Comparison of ENCODE assay signal across 8 mouse cellular contexts in genomic region chr5:118172078-118172723, GRCm38 (mm10). TPM values are rescaled to one million over a fixed set of nuclear protein-coding genes. Genes with fewer than 3 reads are reported as not detected.
DNase-seq lines count a peak whose midpoint lies in the region; ATAC-seq and TF ChIP-seq lines count a peak whose summit lies in the region.

No protein-coding gene starts in this region.

- no peak for TF ChIP-seq POLR2A in heart, adult 2 months (IDR thresholded peaks at IDR 0.05; ENCODE audit: insufficient read depth, low read depth, low read length)
- TF ChIP-seq POLR2A in CH12.LX (IDR thresholded peaks at IDR 0.05; ENCODE audit: low read depth, low read length), result no peak

- TF ChIP-seq RAD21 in CH12.LX (IDR thresholded peaks at IDR 0.05; ENCODE audit: low read depth, low read length), result no peak

- no peak for TF ChIP-seq EP300 in heart, adult 2 months (IDR thresholded peaks at IDR 0.05; ENCODE audit: insufficient read depth, low read depth, low read length)
- no peak for TF ChIP-seq EP300 in CH12.LX (IDR thresholded peaks at IDR 0.05; ENCODE audit: low read length)

- dilution Hi-C loops in CH12.LX (cut with MboI; ENCODE audit: extremely low pct_ligation_motif_present, extremely low pct_unique_long_range_greater_than_20kb, low sequenced_read_pairs), result no loop called here

- no peaks in the 10 kb centered on the region for H3K36me3 ChIP-seq in heart, adult 2 months (ENCODE audit: control insufficient read depth, insufficient read depth, low read length)
- H3K36me3 ChIP-seq in CH12.LX (replicated peaks in 1 of 2; ENCODE audit: control insufficient read depth in 1 of 2, insufficient read depth in 1 of 2, low read length in 1 of 2), result no peaks in the 10 kb centered on the region
- no peaks in the 10 kb centered on the region for H3K36me3 ChIP-seq in forebrain, postnatal 0 days (ENCODE audit: insufficient read depth)
- no peaks in the 10 kb centered on the region for H3K36me3 ChIP-seq in liver, embryonic 15.5 days (replicated peaks)

- H3K27me3 ChIP-seq in heart, adult 2 months (ENCODE audit: control insufficient read depth, insufficient read depth, low read length), result peaks cover 21% of the 10 kb centered on the region
- H3K27me3 ChIP-seq in CH12.LX (replicated peaks), result peaks cover 74% of the 10 kb centered on the region
- peaks cover 39% of the 10 kb centered on the region for H3K27me3 ChIP-seq in forebrain, postnatal 0 days (ENCODE audit: insufficient read depth, low read length)
- peaks cover 88% of the 10 kb centered on the region for H3K27me3 ChIP-seq in liver, embryonic 15.5 days

- peaks cover 16% of the 10 kb centered on the region for H3K9me3 ChIP-seq in CH12.LX (replicated peaks; ENCODE audit: low read length)
- H3K9me3 ChIP-seq in forebrain, postnatal 0 days (ENCODE audit: low read length), result no peaks in the 10 kb centered on the region
- 0 out of 2 replicates have a peak, but pooled peaks cover 3% of the 10 kb centered on the region for H3K9me3 ChIP-seq in liver, embryonic 15.5 days (replicated peaks)

- no peak for DNase-seq in heart, adult 2 months
- no peak for DNase-seq in heart, postnatal 14 days
- DNase-seq in CH12.LX (ENCODE audit: extremely low read depth), result no peak
- no peak for DNase-seq in forebrain, postnatal 0 days
- no peak for DNase-seq in cerebellum, postnatal 36 days
- DNase-seq in gastrocnemius, postnatal 10 days, result no peak

- no peaks in the 10 kb centered on the region for H3K79me2 ChIP-seq in heart, adult 2 months (replicated peaks; ENCODE audit: control insufficient read depth, insufficient read depth, low read length)
- no peaks in the 10 kb centered on the region for H3K79me2 ChIP-seq in CH12.LX (replicated peaks; ENCODE audit: control insufficient read depth, extremely low read depth, insufficient read depth, poor library complexity, severe bottlenecking)

- TF ChIP-seq CTCF in heart, adult 2 months (IDR thresholded peaks at IDR 0.05), result no peak
- no peak for TF ChIP-seq CTCF in CH12.LX (conservative IDR thresholded peaks at IDR 0.05 in 1 of 2, IDR thresholded peaks at IDR 0.05 in 1 of 2; ENCODE audit: low read depth in 2 of 2, low read length in 2 of 2)
- no peak for TF ChIP-seq CTCF in forebrain, postnatal 0 days (IDR thresholded peaks at IDR 0.05; ENCODE audit: low read depth)

- H3K4me1 ChIP-seq in heart, adult 2 months (ENCODE audit: control insufficient read depth, insufficient read depth, low read length), result peaks cover 4% of the 10 kb centered on the region; the same call in 1 of the 2 replicates
- H3K4me1 ChIP-seq in CH12.LX (ENCODE audit: control insufficient read depth in 1 of 2, insufficient read depth in 2 of 2), result peaks cover 0 to 9% of the 10 kb centered on the region in 2 experiments; a peak in 2 of 4 replicates
- H3K4me1 ChIP-seq in forebrain, postnatal 0 days (ENCODE audit: insufficient read depth), result peaks cover 10% of the 10 kb centered on the region; the same call in 1 of the 2 replicates
- peaks cover 7% of the 10 kb centered on the region; the same call in 1 of the 2 replicates for H3K4me1 ChIP-seq in liver, embryonic 15.5 days (replicated peaks)

- in situ Hi-C loops in CH12.LX (cut with MboI; ENCODE audit: low pct_ligation_motif_present, low pct_unique_long_range_greater_than_20kb, low sequenced_read_pairs), result no loop called here

- H3K27ac ChIP-seq in heart, adult 2 months, result no peak overlapping the region
- no peak overlapping the region for H3K27ac ChIP-seq in CH12.LX (ENCODE audit: insufficient read depth, low read depth)
- H3K27ac ChIP-seq in forebrain, postnatal 0 days (ENCODE audit: low read depth, low read length), result no peak overlapping the region
- no peak overlapping the region for H3K27ac ChIP-seq in liver, embryonic 15.5 days (replicated peaks)

- ATAC-seq in forebrain, postnatal 0 days, result no peak
- no peak for ATAC-seq in liver, embryonic 15.5 days (ENCODE audit: insufficient read depth)
- no peak for ATAC-seq in erythroid progenitor cell, adult 5-6 weeks (replicated peaks; ENCODE audit: low FRiP score, poor library complexity, severe bottlenecking)

- intact Hi-C loops in heart, adult 2 months (cut with DNase I), result loop anchor here (5.0 kb wide), 1 partner anchor 70 kb away; no protein-coding TSS in a partner anchor
- intact Hi-C loops in heart, postnatal 14 days (cut with DNase I), result loop anchor here (5.0 kb wide), 1 partner anchor 75 kb away; the partner anchor contains the start of genes 2410131K14Rik and Rnft2

- 2% methylated on average over 27 of the region's 27 CpGs for WGBS in heart, adult 2 months
- under 1% methylated on average over 27 of the region's 27 CpGs for WGBS in forebrain, postnatal 0 days
- 1% methylated on average over 27 of the region's 27 CpGs for WGBS in liver, embryonic 15.5 days (ENCODE audit: insufficient replicate concordance)

- peak overlapping the region; percentile 49 for H3K4me3 ChIP-seq in heart, adult 2 months
- peak overlapping the region; percentile 16 to 49 (median 37) for H3K4me3 ChIP-seq in CH12.LX (replicated peaks in 1 of 3; ENCODE audit: low read depth in 2 of 3, low read length in 2 of 3, poor library complexity in 1 of 3)
- peak overlapping the region; percentile 61 for H3K4me3 ChIP-seq in forebrain, postnatal 0 days (ENCODE audit: low read depth, low read length)
- H3K4me3 ChIP-seq in liver, embryonic 15.5 days (replicated peaks), result peak overlapping the region; percentile 32

- H3K9ac ChIP-seq in heart, adult 2 months (ENCODE audit: low read depth, low read length), result peak overlapping the region; percentile 54
- H3K9ac ChIP-seq in CH12.LX (ENCODE audit: insufficient read depth, low read depth), result no peak overlapping the region
- H3K9ac ChIP-seq in forebrain, postnatal 0 days, result 0 out of 2 replicates have a peak overlapping the region, but pooled peaks have one; percentile 35
- H3K9ac ChIP-seq in liver, embryonic 15.5 days, result no peak overlapping the region

- peak overlapping the region; percentile 98 for H3K4me2 ChIP-seq in CH12.LX (ENCODE audit: insufficient read depth, low read depth, poor library complexity, severe bottlenecking)
- H3K4me2 ChIP-seq in forebrain, postnatal 0 days (ENCODE audit: low read depth), result peak overlapping the region; percentile 98
- peak overlapping the region; percentile 48 for H3K4me2 ChIP-seq in liver, embryonic 15.5 days

TF ChIP-seq in CH12.LX, 34 proteins besides CTCF, POLR2A, EP300 and RAD21:
- TF ChIP-seq POLR2AphosphoS2 (IDR thresholded peaks at IDR 0.05; ENCODE audit: low read depth, low read length), result no peak
- no peak for TF ChIP-seq PAX5 (IDR thresholded peaks at IDR 0.05; ENCODE audit: low read length)
- TF ChIP-seq IRF4 (IDR thresholded peaks at IDR 0.05; ENCODE audit: low read depth, low read length), result no peak
- no peak for TF ChIP-seq ZC3H11A (IDR thresholded peaks at IDR 0.05; ENCODE audit: low read depth, low read length)
- TF ChIP-seq SMC3 (IDR thresholded peaks at IDR 0.05; ENCODE audit: low read depth, low read length), result no peak
- no peak for TF ChIP-seq E2F4 (IDR thresholded peaks at IDR 0.05; ENCODE audit: insufficient replicate concordance, low read depth, low read length)
TF ChIP-seq in CH12.LX: peak in this region for 0.

RNA-seq across cellular contexts. Expression of gene Hrk, which starts 7.8 kb away (rescaled TPM):
- under 1 TPM; 0.50 TPM for total RNA-seq in heart, adult 2 months (2021)
- polyA plus RNA-seq in heart, adult 2 months (2012; rRNA removed), result 0.20 and 0.53 TPM in 2 replicates
- total RNA-seq in heart, postnatal 14 days (2021), result 1 to 10 TPM in 1 of 2 experiments, under 1 TPM in 1; 0.76 to 1.2 TPM
- total RNA-seq in CH12.LX (2012; rRNA removed) (not detected in 2 replicates), CH12.LX (2014; rRNA removed) (not detected in 2 replicates)
- not detected in 2 replicates for polyA plus RNA-seq in CH12.LX (2012; ENCODE audit: insufficient read length, low read depth)
- total RNA-seq in forebrain, postnatal 0 days (2014; rRNA removed), result 17.3 and 26.3 TPM in 2 replicates
- 4.7 and 8.4 TPM in 2 replicates for polyA plus RNA-seq in forebrain, postnatal 0 days (2015; fragmentation: Nextera tagmentation; extraction: Ambion mirVana)
- polyA plus RNA-seq in liver, embryonic 15.5 days (2015; fragmentation: Nextera tagmentation; extraction: Ambion mirVana), result not detected in 2 replicates
- not detected in 2 replicates for total RNA-seq in erythroid progenitor cell, adult 5-6 weeks (2015; ENCODE audit: low replicate concordance)
- not detected in 2 replicates for total RNA-seq in erythroid progenitor cell, adult 5-6 weeks (2017; ENCODE audit: low replicate concordance)
- total RNA-seq in gastrocnemius, postnatal 10 days (2021), result under 1 TPM in 1 of 2 experiments, not detected in 1; 0.12 TPM

RNA-seq across cellular contexts. Expression of gene Fbxw8, which starts 16.9 kb away (rescaled TPM):
- 10 to 100 TPM; 36.8 to 39.2 TPM for total RNA-seq in heart, adult 2 months (2021)
- 35.1 and 46.8 TPM in 2 replicates for polyA plus RNA-seq in heart, adult 2 months (2012; rRNA removed)
- total RNA-seq in heart, postnatal 14 days (2021), result 10 to 100 TPM; 43.3 to 43.6 TPM
- total RNA-seq in CH12.LX (2012; rRNA removed) (50.9 and 55.1 TPM in 2 replicates), CH12.LX (2014; rRNA removed) (38.9 and 41.7 TPM in 2 replicates)
- polyA plus RNA-seq in CH12.LX (2012; ENCODE audit: insufficient read length, low read depth), result 41.4 and 47.3 TPM in 2 replicates
- 42.8 and 51.0 TPM in 2 replicates for total RNA-seq in forebrain, postnatal 0 days (2014; rRNA removed)
- polyA plus RNA-seq in forebrain, postnatal 0 days (2015; fragmentation: Nextera tagmentation; extraction: Ambion mirVana), result 15.2 and 16.4 TPM in 2 replicates
- 7.7 and 8.1 TPM in 2 replicates for polyA plus RNA-seq in liver, embryonic 15.5 days (2015; fragmentation: Nextera tagmentation; extraction: Ambion mirVana)
- total RNA-seq in erythroid progenitor cell, adult 5-6 weeks (2015; ENCODE audit: low replicate concordance), result 0.84 and 4.0 TPM in 2 replicates
- 0.30 and 3.2 TPM in 2 replicates for total RNA-seq in erythroid progenitor cell, adult 5-6 weeks (2017; ENCODE audit: low replicate concordance)
- 10 to 100 TPM; 32.8 to 33.5 TPM for total RNA-seq in gastrocnemius, postnatal 10 days (2021)

Comparison
In these comparisons a context has a peak if more than half of its experiments do, and no peak if none do; other contexts are left out.
1. H3K9ac ChIP-seq: peak in heart, adult 2 months (single experiment) and forebrain, postnatal 0 days (single experiment); none in CH12.LX (single experiment) and liver, embryonic 15.5 days (single experiment).
2. H3K4me2 ChIP-seq: peak in every context shown above with its lines; median percentile 98 in CH12.LX; 98 in forebrain, postnatal 0 days; 48 in liver, embryonic 15.5 days.
3. Peak in every context shown above with its lines, with median percentiles within 50 percentile points of each other: H3K4me3 ChIP-seq.